Mouse (Mus musculus) spleen, postnatal 36 days (tissue): ENCODE results near the gene Fam111a.
"Not testable (repeated sequence)": the region's sequence is repeated elsewhere in the genome, so short reads cannot be mapped to it uniquely, and the experiment has no call there.

Experiments
- DNase-seq, 2 experiments: peaks; one replicate each; pipeline ENCODE4 v3.0.0; 2022; ENCODE audit warnings: low spot score in 2 of 2, mixed read lengths in 1 of 2

The Fam111a gene

GRCm38 (mm10) chr19:12545440-12545839, at the start of gene Fam111a:
Gene Fam111a (plus strand): TSS chr19:12545740.
- DNase-seq = not testable (repeated sequence)

DNA sequence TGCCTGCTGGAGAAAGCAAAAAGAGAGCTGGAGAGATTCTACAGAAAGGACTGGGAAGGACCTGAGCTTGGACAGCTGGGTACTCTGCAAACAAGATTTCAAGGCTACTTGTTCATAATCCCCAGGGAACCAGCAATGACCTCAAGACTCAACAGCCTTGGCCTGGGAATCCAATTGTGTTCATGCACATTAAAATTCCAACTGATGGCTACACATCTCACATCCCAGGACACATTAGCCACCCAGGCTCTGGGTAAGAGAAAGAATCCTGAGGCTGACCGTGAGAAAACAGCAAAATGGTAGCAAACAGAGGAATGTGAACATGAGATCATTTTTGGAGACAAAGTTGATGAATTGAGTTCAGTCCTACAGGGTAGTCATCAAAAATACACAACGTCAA, 49.3 kb upstream of the Fam111a start:
- DNase-seq = no peak

- DNase-seq = no peak
Observed at GRCm38 (mm10) chr19:12497909-12498308, 47.6 kb upstream of the Fam111a start.

- no peak for DNase-seq
Observed at GRCm38 (mm10) chr19:12498321-12498720, 47.2 kb upstream of the Fam111a start.

DNA sequence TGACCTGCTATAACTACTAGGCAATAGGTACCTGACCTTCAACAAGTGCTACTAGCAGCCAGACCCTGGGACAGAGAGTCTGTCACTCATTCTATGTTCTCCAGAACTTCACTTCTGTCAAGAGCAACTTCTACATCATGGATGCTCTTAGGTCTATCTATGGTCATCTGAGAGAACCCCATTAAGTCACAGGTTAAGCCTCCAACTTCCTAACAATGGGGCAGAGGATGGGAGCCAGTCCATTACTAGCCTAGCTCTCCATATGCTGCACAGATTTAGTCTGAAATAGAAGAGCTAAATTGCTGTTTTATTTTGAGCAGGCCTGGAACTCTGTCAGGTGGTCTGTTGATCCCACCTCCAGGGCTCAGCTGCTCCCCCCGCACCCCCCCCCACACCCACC, 46.6 kb upstream of the Fam111a start:
- no peak for DNase-seq

DNA sequence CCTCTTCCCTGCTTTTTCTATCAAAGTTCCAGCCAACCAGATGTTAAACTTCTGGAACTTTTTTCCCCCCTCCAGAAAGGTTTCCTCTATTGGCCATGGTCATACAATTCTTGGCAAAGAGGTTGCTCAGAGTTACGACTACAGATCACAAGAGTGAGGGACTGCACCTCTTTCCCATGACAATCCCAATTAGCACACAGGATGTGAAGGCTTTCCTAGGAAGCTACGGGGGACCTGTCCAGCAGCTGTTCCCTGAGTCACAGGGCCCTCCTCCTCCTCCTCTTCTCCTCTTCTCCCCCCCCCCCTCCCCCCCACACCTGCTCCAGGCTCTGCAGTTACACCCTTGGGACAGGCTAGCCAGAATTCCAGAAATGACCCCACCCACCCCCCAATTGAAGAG, 46.1 kb upstream of the Fam111a start:
- no peak for DNase-seq

- no peak for DNase-seq
Observed at GRCm38 (mm10) chr19:12500124-12500523, 45.4 kb upstream of the Fam111a start.

GRCm38 (mm10) chr19:12500881-12501311, 44.6 kb upstream of the Fam111a start:
- DNase-seq = no peak

DNA sequence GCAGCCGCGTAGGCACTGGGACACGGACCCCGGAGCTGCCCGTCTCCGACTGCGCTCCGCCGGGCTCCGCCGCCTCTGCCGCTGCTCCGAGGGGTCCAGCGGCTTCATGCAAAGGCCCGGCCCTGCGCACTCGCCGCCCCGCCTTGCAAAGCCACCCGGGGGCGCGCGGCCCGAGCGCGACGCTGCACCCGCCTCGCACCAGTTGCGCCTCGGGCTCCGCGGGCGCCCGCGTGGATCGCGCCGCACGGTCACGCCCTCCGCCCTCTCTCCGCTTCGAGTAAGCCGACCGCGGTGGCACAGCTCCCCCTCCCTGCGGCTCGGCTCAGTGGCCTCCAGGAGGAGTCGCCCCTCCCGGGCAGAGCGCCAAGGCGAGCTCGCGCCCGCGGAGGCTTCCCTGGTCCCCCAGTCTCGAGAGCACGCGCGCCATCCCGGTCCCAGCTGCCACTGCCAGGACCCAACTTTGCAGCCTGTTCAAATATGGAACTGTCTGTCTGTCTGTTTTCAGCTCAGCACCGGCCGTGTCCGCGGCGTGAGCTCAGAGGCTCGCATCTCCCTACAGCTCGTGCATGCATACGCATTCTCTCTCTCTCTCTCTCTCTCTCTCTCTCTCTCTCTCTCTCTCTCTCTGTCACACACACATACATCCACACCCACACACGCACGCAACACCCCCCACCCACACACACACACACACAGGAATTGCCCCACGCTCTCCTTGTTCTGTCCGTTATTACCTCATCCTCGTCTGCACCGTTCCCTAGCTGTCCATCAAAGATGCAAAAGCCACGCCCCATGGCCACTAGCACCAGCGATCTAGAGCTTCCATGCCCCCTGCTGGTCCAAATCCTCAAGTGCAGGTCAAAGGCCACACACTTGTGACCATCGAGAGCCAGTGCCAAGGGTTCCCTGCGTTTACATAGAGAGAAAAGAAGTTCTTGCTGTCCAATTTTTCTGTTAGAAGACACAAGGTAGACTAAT, 43.9 kb upstream of the Fam111a start, which contains the start of gene Dtx4:
Dtx4 (minus strand) TSS at position 85 of the 978 bp plus-strand sequence.
- peak; percentile 87 to 92 for DNase-seq

- no peak for DNase-seq
Observed at GRCm38 (mm10) chr19:12502756-12503155, 42.8 kb upstream of the Fam111a start.

GRCm38 (mm10) chr19:12514621-12515020, 30.9 kb upstream of the Fam111a start:
- DNase-seq = no peak

GRCm38 (mm10) chr19:12517671-12518540, 27.6 kb upstream of the Fam111a start:
- DNase-seq = peak; percentile 39 to 49

GRCm38 (mm10) chr19:12518541-12518890, 27.0 kb upstream of the Fam111a start:
- DNase-seq = no peak

DNA sequence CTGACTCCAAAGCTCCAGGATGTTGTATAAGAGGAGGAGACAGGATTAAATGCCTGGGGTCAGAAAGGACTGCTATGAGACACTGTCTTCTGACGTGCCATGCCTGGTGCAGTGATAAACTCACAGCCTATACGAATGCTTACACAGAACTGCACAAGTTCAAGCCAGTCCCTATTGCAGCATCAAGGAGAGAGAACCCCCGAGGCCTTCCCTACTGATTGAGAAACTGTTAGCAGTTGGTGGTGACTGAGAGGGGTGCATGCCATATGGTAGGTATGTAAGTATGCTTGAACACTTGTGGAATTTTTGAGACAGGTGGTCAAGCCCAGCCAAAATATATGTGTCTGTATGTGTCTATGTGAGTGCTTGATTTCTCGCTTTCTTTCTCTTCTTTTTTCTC, 22.2 kb upstream of the Fam111a start:
- DNase-seq = no peak

- no peak for DNase-seq
Observed at GRCm38 (mm10) chr19:12537168-12537567, 8.4 kb upstream of the Fam111a start.

DNA sequence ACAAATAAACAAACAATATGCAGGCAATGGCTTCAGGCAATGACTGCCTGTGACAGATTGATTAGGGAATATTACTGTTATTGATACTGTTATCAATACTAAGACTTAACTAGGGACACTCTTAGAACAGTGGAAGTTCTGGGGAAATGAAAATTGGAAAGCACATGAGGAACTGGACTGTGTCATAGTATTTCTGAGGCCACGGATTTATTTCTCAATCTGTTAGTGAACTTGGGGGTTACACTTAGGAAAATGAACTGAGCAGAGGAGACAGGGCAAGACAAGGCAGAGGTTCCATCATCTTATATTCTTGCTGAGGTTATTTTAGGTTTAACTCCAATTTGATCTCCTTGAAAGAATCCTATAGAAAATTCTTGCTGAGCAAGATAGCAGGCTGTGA, 5.6 kb upstream of the Fam111a start:
- DNase-seq = no peak

DNA sequence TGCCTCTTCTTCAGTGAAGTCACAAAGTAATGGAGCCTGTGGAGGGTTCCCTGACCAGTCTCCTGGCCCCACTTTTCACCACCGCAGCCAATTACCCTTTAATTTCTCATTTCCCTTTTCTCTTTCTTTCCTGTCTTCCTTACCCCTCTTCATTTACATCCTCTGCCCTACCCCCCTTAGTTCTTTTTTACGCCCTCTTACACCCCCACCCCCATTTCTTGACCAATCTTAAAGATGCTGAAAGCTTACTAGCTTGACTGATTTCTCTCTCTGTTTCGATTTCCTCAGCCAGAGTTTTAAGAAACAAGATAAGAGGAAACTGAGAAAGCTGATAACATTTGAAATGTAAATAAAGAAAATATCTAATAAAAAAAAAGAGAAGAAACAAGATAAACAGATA, 4.8 kb upstream of the Fam111a start:
- peak; percentile 25 to 56 for DNase-seq

DNA sequence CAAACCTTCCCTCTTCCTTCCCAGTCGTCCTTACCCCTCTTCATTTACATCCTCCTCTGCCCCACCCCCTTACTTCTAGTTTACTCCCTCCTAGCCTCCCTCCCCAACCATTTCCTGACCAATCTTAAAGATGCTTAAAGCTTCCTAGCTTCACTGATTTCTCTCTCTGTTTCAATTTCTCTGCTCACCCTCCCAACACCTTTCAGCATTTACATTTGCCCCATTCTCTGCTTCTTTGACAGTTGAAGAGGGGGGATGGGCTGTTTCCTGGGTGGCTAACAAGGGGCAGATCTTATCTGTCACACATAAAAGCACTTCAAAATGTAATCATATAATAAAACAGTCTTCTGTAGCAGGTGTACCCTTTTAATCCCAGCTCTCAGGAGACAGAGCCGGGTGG, 3.9 kb upstream of the Fam111a start:
- DNase-seq = peak; percentile 77 to 85

DNA sequence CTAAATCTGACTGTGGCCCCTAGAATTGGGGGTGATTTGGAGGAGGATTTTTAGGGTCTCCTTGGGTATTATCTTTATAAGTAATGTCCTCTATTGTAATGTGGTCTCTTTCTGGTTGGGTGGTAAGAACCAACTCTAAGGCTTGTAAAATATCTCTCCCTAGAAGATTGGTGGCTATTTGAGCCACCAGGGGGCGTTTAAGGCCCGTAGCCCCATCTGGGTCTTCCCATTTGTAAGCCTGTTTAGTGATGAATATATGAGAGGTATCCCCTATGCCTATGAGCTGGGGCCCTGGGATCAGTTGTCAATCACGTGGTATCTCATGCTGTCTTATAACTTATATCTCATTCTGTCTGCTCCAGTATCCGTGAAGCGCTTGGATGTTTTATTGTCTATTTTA, 3.6 kb downstream of the Fam111a start:
- DNase-seq = peak; percentile 39 to 62

- DNase-seq = no peak
Observed at GRCm38 (mm10) chr19:12550005-12550942, 4.7 kb downstream of the Fam111a start.

- DNase-seq = no peak
Observed at GRCm38 (mm10) chr19:12556293-12556692, 10.8 kb downstream of the Fam111a start.
